ENCODE assay signal across 14 mouse cellular contexts in genomic region chr7:66115821-66116343, GRCm38 (mm10). TPM values are rescaled to one million over a fixed set of nuclear protein-coding genes. Genes with fewer than 3 reads are reported as not detected.
DNase-seq lines count a peak whose midpoint lies in the region; ATAC-seq and TF ChIP-seq lines count a peak whose summit lies in the region.
"Had no signal": no experiment of that assay in that cellular context is flagged by ENCODE, and none has a peak within 500 bp of the region (broad histone marks: within the 10 kb centered on the region; RNA-seq: fewer than 3 reads in every experiment).

No protein-coding gene starts in this region.

- TF ChIP-seq EP300 in CH12.LX (IDR thresholded peaks at IDR 0.05; ENCODE audit: low read length): no peak
- TF ChIP-seq EP300 in liver, postnatal 0 days (IDR thresholded peaks at IDR 0.05; ENCODE audit: low read depth): no peak

- in situ Hi-C loops in CH12.LX (cut with MboI; ENCODE audit: low pct_ligation_motif_present, low pct_unique_long_range_greater_than_20kb, low sequenced_read_pairs): loop anchor here (10.0 kb wide), 1 partner anchor 59 kb away; no protein-coding TSS in a partner anchor

- H3K4me3 ChIP-seq in erythroblast, embryonic 14.5 days (replicated peaks): peak overlapping the region; percentile 42
- no peak overlapping the region for H3K4me3 ChIP-seq in lung, embryonic 15.5 days
- no peak overlapping the region for H3K4me3 ChIP-seq in CH12.LX (replicated peaks in 1 of 3; ENCODE audit: low read depth in 2 of 3, low read length in 2 of 3, poor library complexity in 1 of 3)
- no peak overlapping the region for H3K4me3 ChIP-seq in liver, postnatal 0 days (ENCODE audit: low read depth, low read length)
- H3K4me3 ChIP-seq: kidney, embryonic 15.5 days; midbrain, embryonic 15.5 days had no signal

- 0 out of 2 replicates have a peak overlapping the region, but pooled peaks have one; percentile 5 for H3K4me2 ChIP-seq in lung, embryonic 15.5 days
- H3K4me2 ChIP-seq in CH12.LX (ENCODE audit: insufficient read depth, low read depth, poor library complexity, severe bottlenecking): no peak overlapping the region
- H3K4me2 ChIP-seq in liver, postnatal 0 days (ENCODE audit: low read depth, low read length): no peak overlapping the region
- H3K4me2 ChIP-seq: kidney, embryonic 15.5 days; midbrain, embryonic 15.5 days had no signal

- H3K4me1 ChIP-seq in erythroblast, embryonic 14.5 days (ENCODE audit: control insufficient read depth): peaks cover 86% of the 10 kb centered on the region
- peaks cover 86% of the 10 kb centered on the region for H3K4me1 ChIP-seq in lung, embryonic 15.5 days
- peaks cover 0 to 44% of the 10 kb centered on the region in 2 experiments; a peak in 2 of 4 replicates for H3K4me1 ChIP-seq in CH12.LX (ENCODE audit: control insufficient read depth in 1 of 2, insufficient read depth in 2 of 2)
- peaks cover 44% of the 10 kb centered on the region for H3K4me1 ChIP-seq in liver, postnatal 0 days (ENCODE audit: insufficient read depth)

- no peak for DNase-seq in lung, postnatal 4 days
- no peak for DNase-seq in CH12.LX (ENCODE audit: extremely low read depth)
- no peak for DNase-seq in liver, postnatal 0 days
- no peak for DNase-seq in embryo, embryonic 10 days (ENCODE audit: low spot score)
- no peak for DNase-seq in left cerebral cortex, postnatal 4 days
- DNase-seq: cerebellum, postnatal 25 days; heart, adult 18-20 months; right cerebral cortex, postnatal 4 days had no signal

- peaks cover 69% of the 10 kb centered on the region for H3K36me3 ChIP-seq in erythroblast, embryonic 14.5 days (ENCODE audit: control insufficient read depth)
- no peaks in the 10 kb centered on the region for H3K36me3 ChIP-seq in lung, embryonic 15.5 days
- H3K36me3 ChIP-seq in CH12.LX (replicated peaks in 1 of 2; ENCODE audit: control insufficient read depth in 1 of 2, insufficient read depth in 1 of 2, low read length in 1 of 2): no peaks in the 10 kb centered on the region
- H3K36me3 ChIP-seq in liver, postnatal 0 days (replicated peaks; ENCODE audit: insufficient read depth, low read length): no peaks in the 10 kb centered on the region
- H3K36me3 ChIP-seq: midbrain, embryonic 15.5 days had no signal

- TF ChIP-seq CTCF in CH12.LX (conservative IDR thresholded peaks at IDR 0.05 in 1 of 2, IDR thresholded peaks at IDR 0.05 in 1 of 2; ENCODE audit: low read depth in 2 of 2, low read length in 2 of 2): no peak
- no peak for TF ChIP-seq CTCF in liver, postnatal 0 days (IDR thresholded peaks at IDR 0.05; ENCODE audit: low read depth)

- TF ChIP-seq RAD21 in CH12.LX (IDR thresholded peaks at IDR 0.05; ENCODE audit: low read depth, low read length): no peak

- H3K27ac ChIP-seq in lung, embryonic 15.5 days: no peak overlapping the region
- H3K27ac ChIP-seq in CH12.LX (ENCODE audit: insufficient read depth, low read depth): no peak overlapping the region
- H3K27ac ChIP-seq in liver, postnatal 0 days (ENCODE audit: low read depth): 0 out of 2 replicates have a peak overlapping the region, but pooled peaks have one; percentile 2
- H3K27ac ChIP-seq: kidney, embryonic 15.5 days; midbrain, embryonic 15.5 days had no signal

- no peak for ATAC-seq in erythroblast, adult 5-6 weeks (replicated peaks; ENCODE audit: low FRiP score, poor library complexity, severe bottlenecking)
- ATAC-seq in lung, embryonic 15.5 days (ENCODE audit: borderline replicate concordance, extremely low read depth, low FRiP score, low TSS enrichment): no peak
- no peak for ATAC-seq in liver, postnatal 0 days
- ATAC-seq: hindbrain, embryonic 16.5 days; midbrain, embryonic 15.5 days had no signal

- no peaks in the 10 kb centered on the region for H3K79me2 ChIP-seq in CH12.LX (replicated peaks; ENCODE audit: control insufficient read depth, extremely low read depth, insufficient read depth, poor library complexity, severe bottlenecking)

- dilution Hi-C loops in CH12.LX (cut with MboI; ENCODE audit: extremely low pct_ligation_motif_present, extremely low pct_unique_long_range_greater_than_20kb, low sequenced_read_pairs): no loop called here

- 57% methylated on average over 11 of the region's 11 CpGs for WGBS in lung, embryonic 15.5 days
- WGBS in liver, postnatal 0 days (ENCODE audit: insufficient replicate concordance): 64% methylated on average over 11 of the region's 11 CpGs

- no peak overlapping the region for H3K9ac ChIP-seq in lung, embryonic 15.5 days
- H3K9ac ChIP-seq in CH12.LX (ENCODE audit: insufficient read depth, low read depth): no peak overlapping the region
- no peak overlapping the region for H3K9ac ChIP-seq in liver, postnatal 0 days (replicated peaks)
- H3K9ac ChIP-seq: kidney, embryonic 15.5 days; midbrain, embryonic 15.5 days had no signal

- H3K27me3 ChIP-seq in erythroblast, embryonic 14.5 days (ENCODE audit: control insufficient read depth): no peaks in the 10 kb centered on the region
- no peaks in the 10 kb centered on the region for H3K27me3 ChIP-seq in lung, embryonic 15.5 days
- peaks cover 5% of the 10 kb centered on the region for H3K27me3 ChIP-seq in CH12.LX (replicated peaks)
- H3K27me3 ChIP-seq in liver, postnatal 0 days (ENCODE audit: insufficient read depth, low read length): no peaks in the 10 kb centered on the region
- H3K27me3 ChIP-seq: kidney, embryonic 15.5 days; midbrain, embryonic 15.5 days had no signal

- H3K9me3 ChIP-seq in erythroblast, embryonic 14.5 days (ENCODE audit: control insufficient read depth, low read length): no peaks in the 10 kb centered on the region
- H3K9me3 ChIP-seq in lung, embryonic 15.5 days: no peaks in the 10 kb centered on the region
- peaks cover 2% of the 10 kb centered on the region for H3K9me3 ChIP-seq in CH12.LX (replicated peaks; ENCODE audit: low read length)
- no peaks in the 10 kb centered on the region for H3K9me3 ChIP-seq in liver, postnatal 0 days (ENCODE audit: low read length)
- H3K9me3 ChIP-seq: kidney, embryonic 15.5 days; midbrain, embryonic 15.5 days had no signal

- intact Hi-C loops in left cerebral cortex, postnatal 4 days (cut with DNase I): no loop called here

- no peak for TF ChIP-seq POLR2A in CH12.LX (IDR thresholded peaks at IDR 0.05; ENCODE audit: low read depth, low read length)

TF ChIP-seq in CH12.LX, 34 proteins besides CTCF, POLR2A, EP300 and RAD21:
- no peak for TF ChIP-seq HCFC1 (IDR thresholded peaks at IDR 0.05; ENCODE audit: low read depth, low read length)
- 0 out of 2 replicates have a peak, but pooled peaks have one; percentile 7 for TF ChIP-seq BHLHE40 (IDR thresholded peaks at IDR 0.05; ENCODE audit: low read depth, low read length)

RNA-seq across cellular contexts. Expression of gene Chsy1, which starts 6.6 kb away (rescaled TPM):
- polyA plus RNA-seq in erythroblast, embryonic 14.5 days (2012): 1.4 and 1.5 TPM in 2 replicates
- total RNA-seq in erythroblast, adult 5-6 weeks (2015; ENCODE audit: low replicate concordance): 6.7 and 8.5 TPM in 2 replicates
- 7.8 and 11.7 TPM in 2 replicates for total RNA-seq in erythroblast, adult 5-6 weeks (2017; ENCODE audit: low replicate concordance)
- polyA plus RNA-seq in lung, embryonic 15.5 days (2015; fragmentation: Nextera tagmentation; extraction: Ambion mirVana): 18.2 and 18.5 TPM in 2 replicates
- 2.3 and 2.4 TPM in 2 replicates for total RNA-seq in CH12.LX (2012; rRNA removed)
- total RNA-seq in CH12.LX (2014; rRNA removed): 5.5 and 5.9 TPM in 2 replicates
- 2.3 and 2.5 TPM in 2 replicates for polyA plus RNA-seq in CH12.LX (2012; ENCODE audit: insufficient read length, low read depth)
- polyA plus RNA-seq in liver, postnatal 0 days (2015; fragmentation: Nextera tagmentation; extraction: Ambion mirVana): 3.9 and 5.0 TPM in 2 replicates
- 10 to 100 TPM; 32.3 to 35.3 TPM for total RNA-seq in left cerebral cortex, postnatal 4 days (2021)

RNA-seq across cellular contexts. Expression of gene Selenos, which starts 36.4 kb away (rescaled TPM):
- polyA plus RNA-seq in erythroblast, embryonic 14.5 days (2012): 1.1 and 1.2 TPM in 2 replicates
- total RNA-seq in erythroblast, adult 5-6 weeks (2015; ENCODE audit: low replicate concordance): 27.7 and 28.0 TPM in 2 replicates
- total RNA-seq in erythroblast, adult 5-6 weeks (2017; ENCODE audit: low replicate concordance): 14.8 and 15.1 TPM in 2 replicates
- 101 and 105 TPM in 2 replicates for polyA plus RNA-seq in lung, embryonic 15.5 days (2015; fragmentation: Nextera tagmentation; extraction: Ambion mirVana)
- total RNA-seq in CH12.LX (2012; rRNA removed) (75.0 and 113 TPM in 2 replicates), CH12.LX (2014; rRNA removed) (101 and 120 TPM in 2 replicates)
- 112 and 123 TPM in 2 replicates for polyA plus RNA-seq in CH12.LX (2012; ENCODE audit: insufficient read length, low read depth)
- 103 and 120 TPM in 2 replicates for polyA plus RNA-seq in liver, postnatal 0 days (2015; fragmentation: Nextera tagmentation; extraction: Ambion mirVana)
- 10 to 100 TPM; 41.2 to 41.9 TPM for total RNA-seq in left cerebral cortex, postnatal 4 days (2021)

RNA-seq across cellular contexts. Expression of gene Snrpa1, which starts 57.1 kb away (rescaled TPM):
- polyA plus RNA-seq in erythroblast, embryonic 14.5 days (2012): 9.9 and 13.6 TPM in 2 replicates
- 22.6 and 33.0 TPM in 2 replicates for total RNA-seq in erythroblast, adult 5-6 weeks (2015; ENCODE audit: low replicate concordance)
- 14.6 and 24.2 TPM in 2 replicates for total RNA-seq in erythroblast, adult 5-6 weeks (2017; ENCODE audit: low replicate concordance)
- polyA plus RNA-seq in lung, embryonic 15.5 days (2015; fragmentation: Nextera tagmentation; extraction: Ambion mirVana): 177 and 181 TPM in 2 replicates
- total RNA-seq in CH12.LX (2012; rRNA removed) (146 and 218 TPM in 2 replicates), CH12.LX (2014; rRNA removed) (189 and 212 TPM in 2 replicates)
- 189 and 207 TPM in 2 replicates for polyA plus RNA-seq in CH12.LX (2012; ENCODE audit: insufficient read length, low read depth)
- 45.0 and 47.6 TPM in 2 replicates for polyA plus RNA-seq in liver, postnatal 0 days (2015; fragmentation: Nextera tagmentation; extraction: Ambion mirVana)
- 10 to 100 TPM; 52.3 to 58.9 TPM for total RNA-seq in left cerebral cortex, postnatal 4 days (2021)

Comparison
In these comparisons a context has a peak if more than half of its experiments do, and no peak if none do; other contexts are left out.
1. RNA of gene Selenos, which starts 36.4 kb away (polyA plus RNA-seq): 112 to 123 TPM in CH12.LX, 103 to 120 TPM in liver, postnatal 0 days and 101 to 105 TPM in lung, embryonic 15.5 days; 1.1 to 1.2 TPM in erythroblast, embryonic 14.5 days; every median in the first group is over 10 times any median in the second.